Mouse (Mus musculus): ENCODE results near the gene Slc39a1.

DNA sequence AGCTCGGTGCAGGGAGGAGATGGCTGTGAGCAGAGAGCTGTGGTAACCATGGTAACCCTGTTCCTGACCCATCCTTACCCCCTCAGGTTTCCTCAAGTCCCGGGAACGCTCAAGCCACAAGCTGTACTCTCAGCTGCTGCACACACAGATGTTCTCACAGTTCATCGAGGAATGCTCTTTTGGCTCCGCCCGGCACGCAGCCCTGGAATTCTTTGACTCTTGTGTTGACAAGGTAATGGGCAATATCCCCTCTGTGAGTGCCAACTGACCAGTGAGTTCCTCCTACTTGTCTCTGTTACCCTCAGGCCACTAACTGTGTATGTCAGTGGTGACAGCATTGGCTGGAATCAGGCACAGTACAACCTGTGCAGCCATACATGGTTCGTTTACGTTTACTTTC lies 24.2 kb downstream of the Slc39a1 start:
- TF ChIP-seq POLR2A (IDR thresholded peaks at IDR 0.05; ENCODE audit: low read depth, low read length) = no peak
- TF ChIP-seq CTCF (IDR thresholded peaks at IDR 0.05; ENCODE audit: extremely low read depth, insufficient read depth, insufficient read length, insufficient replicate concordance) = no peak

All from spleen, adult 2 months (tissue).